Mouse (Mus musculus): Measurements from ENCODE around the gene Kat2a.

- TF ChIP-seq CTCF (IDR thresholded peaks at IDR 0.05; ENCODE audit: borderline replicate concordance, insufficient read depth, low read depth, low read length), result no peak
- no peak for TF ChIP-seq POLR2A (IDR thresholded peaks at IDR 0.05; ENCODE audit: borderline replicate concordance, insufficient read depth, low read length)
Measured at GRCm38 (mm10) chr11:100701301-100701700, 11.0 kb downstream of the Kat2a start.

All from cerebellum, adult 2 months (tissue).